Mouse (Mus musculus) E14TG2a.4 (cell line): Measurements from ENCODE around the gene Wnt1.

ENCODE experiments used
- CTCF ChIP-seq: conservative IDR thresholded peaks from 2 replicates; pipeline ENCODE4 v1.5.1; 2014; ENCODE audit warnings: low read length
- NANOG ChIP-seq: IDR thresholded peaks from 2 replicates; pipeline ENCODE4 v1.6.1; 2014; ENCODE audit warnings: borderline replicate concordance, low read length, mixed read lengths

DNA sequence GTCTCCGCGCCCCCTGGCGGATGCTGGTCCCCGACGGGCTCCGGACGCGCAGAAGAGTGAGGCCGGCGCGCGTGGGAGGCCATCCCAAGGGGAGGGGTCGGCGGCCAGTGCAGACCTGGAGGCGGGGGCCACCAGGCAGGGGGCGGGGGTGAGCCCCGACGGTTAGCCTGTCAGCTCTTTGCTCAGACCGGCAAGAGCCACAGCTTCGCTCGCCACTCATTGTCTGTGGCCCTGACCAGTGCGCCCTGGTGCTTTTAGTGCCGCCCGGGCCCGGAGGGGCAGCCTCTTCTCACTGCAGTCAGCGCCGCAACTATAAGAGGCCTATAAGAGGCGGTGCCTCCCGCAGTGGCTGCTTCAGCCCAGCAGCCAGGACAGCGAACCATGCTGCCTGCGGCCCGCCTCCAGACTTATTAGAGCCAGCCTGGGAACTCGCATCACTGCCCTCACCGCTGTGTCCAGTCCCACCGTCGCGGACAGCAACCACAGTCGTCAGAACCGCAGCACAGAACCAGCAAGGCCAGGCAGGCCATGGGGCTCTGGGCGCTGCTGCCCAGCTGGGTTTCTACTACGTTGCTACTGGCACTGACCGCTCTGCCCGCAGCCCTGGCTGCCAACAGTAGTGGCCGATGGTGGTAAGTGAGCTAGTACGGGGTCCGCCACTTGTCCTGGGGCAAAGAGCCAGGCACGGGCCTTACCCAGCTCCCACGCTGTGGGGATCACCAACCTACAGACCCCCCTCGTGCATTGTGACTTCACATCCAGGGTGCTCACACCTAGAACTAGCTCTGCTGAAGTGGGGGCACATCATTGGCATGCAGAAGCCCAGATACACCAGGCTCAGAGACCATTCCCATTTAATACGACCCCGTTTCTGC lies at the start of gene Wnt1:
- TF ChIP-seq CTCF (no peak; the same call in 1 of the 2 replicates), NANOG (no peak)
